Mouse (Mus musculus) liver (tissue): ENCODE data around the gene Sh3bgrl3.
"Not testable (repeated sequence)": the region's sequence is repeated elsewhere in the genome, so short reads cannot be mapped to it uniquely, and the experiment has no call there.

Experiments used
- DNase-seq: peaks from one replicate; pipeline ENCODE4 v3.0.0-alpha.2; 2020; ENCODE audit warnings: mixed read lengths

Sh3bgrl3 gene

GRCm38 (mm10) chr4:134128221-134128982 lies at the start of gene Sh3bgrl3:
Gene Sh3bgrl3, minus strand, starts transcription at chr4:134128789.
- DNase-seq = peak; percentile 90

- no peak for DNase-seq
These were observed 43.8 kb upstream of the Sh3bgrl3 start for GRCm38 (mm10) chr4:134172391-134172790.

- DNase-seq = no peak
These were observed 38.3 kb upstream of the Sh3bgrl3 start for GRCm38 (mm10) chr4:134166906-134167305.

GRCm38 (mm10) chr4:134165548-134166465 lies 37.2 kb upstream of the Sh3bgrl3 start:
- no peak for DNase-seq

- no peak for DNase-seq
These were observed 36.4 kb upstream of the Sh3bgrl3 start for GRCm38 (mm10) chr4:134165024-134165423.

GRCm38 (mm10) chr4:134164591-134164990 lies 36.0 kb upstream of the Sh3bgrl3 start:
- DNase-seq = no peak

- DNase-seq = peak; percentile 56
These were observed 31.5 kb upstream of the Sh3bgrl3 start for GRCm38 (mm10) chr4:134160071-134160470.

- DNase-seq = no peak
These were observed 30.2 kb upstream of the Sh3bgrl3 start for GRCm38 (mm10) chr4:134158774-134159173.

- DNase-seq = no peak
These were observed 29.0 kb upstream of the Sh3bgrl3 start for GRCm38 (mm10) chr4:134157558-134157957.

- DNase-seq = no peak
These were observed 28.2 kb upstream of the Sh3bgrl3 start for GRCm38 (mm10) chr4:134156744-134157143.

- no peak for DNase-seq
These were observed 27.4 kb upstream of the Sh3bgrl3 start for GRCm38 (mm10) chr4:134155961-134156465.

- DNase-seq = no peak
These were observed 26.9 kb upstream of the Sh3bgrl3 start for GRCm38 (mm10) chr4:134155531-134155930.

- no peak for DNase-seq
These were observed 25.8 kb upstream of the Sh3bgrl3 start for GRCm38 (mm10) chr4:134154354-134154753.

GRCm38 (mm10) chr4:134153656-134154055 lies 25.1 kb upstream of the Sh3bgrl3 start:
- DNase-seq = no peak

GRCm38 (mm10) chr4:134152112-134152511 lies 23.5 kb upstream of the Sh3bgrl3 start:
- no peak for DNase-seq

GRCm38 (mm10) chr4:134149389-134149788 lies 20.8 kb upstream of the Sh3bgrl3 start:
- no peak for DNase-seq

GRCm38 (mm10) chr4:134144297-134144696 lies 15.7 kb upstream of the Sh3bgrl3 start:
- not testable (repeated sequence) for DNase-seq

- DNase-seq = no peak
These were observed 10.3 kb upstream of the Sh3bgrl3 start for GRCm38 (mm10) chr4:134138857-134139256.

- no peak for DNase-seq
These were observed 7.8 kb upstream of the Sh3bgrl3 start for GRCm38 (mm10) chr4:134136280-134136926.

GRCm38 (mm10) chr4:134132519-134133095 lies 4.0 kb upstream of the Sh3bgrl3 start:
- DNase-seq = no peak

GRCm38 (mm10) chr4:134132117-134132516 lies 3.5 kb upstream of the Sh3bgrl3 start:
- DNase-seq = no peak

- peak; percentile 36 for DNase-seq
These were observed 893 bp upstream of the Sh3bgrl3 start for GRCm38 (mm10) chr4:134129482-134129881.

- DNase-seq = peak; percentile 58
These were observed 384 bp upstream of the Sh3bgrl3 start for GRCm38 (mm10) chr4:134128983-134129362.
